Mouse (Mus musculus) midbrain, embryonic 16.5 days (tissue): Measurements from ENCODE around the gene Eef2k. TPM values are rescaled to one million over a fixed set of nuclear protein-coding genes. Genes with fewer than 3 reads are reported as not detected.
A peak's percentile ranks its signal among the peaks of the same experiment; 100 is the strongest.

Experiments used
- ATAC-seq: fragments of 200-750 bp; cut with Nextera tagmentation; 2 replicates; pipeline ENCODE4 v1.8.0; 2017; ENCODE audit warnings: moderate TSS enrichment
- H3K27ac ChIP-seq: fragments of 300-500 bp; sonication (generic); 2 replicates; pipeline ENCODE4 v1.5.1; 2014; ENCODE audit warnings: mild to moderate bottlenecking, low read length, mixed read lengths
- H3K27me3 ChIP-seq: fragments of 300-500 bp; sonication (generic); 2 replicates; pipeline ENCODE4 v1.6.1; 2014; ENCODE audit warnings: low read depth, low read length, mixed read lengths; ENCODE audit not compliant: control insufficient read depth, insufficient read depth
- H3K36me3 ChIP-seq: fragments of 300-500 bp; sonication (generic); 2 replicates; pipeline ENCODE4 v1.6.1; 2014; ENCODE audit warnings: mild to moderate bottlenecking, low read length, moderate library complexity, mixed read lengths; ENCODE audit not compliant: control insufficient read depth, insufficient read depth
- H3K4me1 ChIP-seq: fragments of 300-500 bp; sonication (generic); 2 replicates; pipeline ENCODE4 v1.6.1; 2014; ENCODE audit warnings: mild to moderate bottlenecking, low read length, mixed read lengths; ENCODE audit not compliant: control insufficient read depth, insufficient read depth
- H3K4me2 ChIP-seq: fragments of 300-500 bp; sonication (generic); 2 replicates; pipeline ENCODE4 v1.6.1; 2014; ENCODE audit warnings: mild to moderate bottlenecking, low read length, mixed read lengths
- H3K4me3 ChIP-seq: fragments of 300-500 bp; sonication (generic); 2 replicates; pipeline ENCODE4 v1.5.1; 2014; ENCODE audit warnings: low read depth, mild to moderate bottlenecking, low read length, moderate library complexity, mixed read lengths
- H3K9ac ChIP-seq: fragments of 300-500 bp; sonication (generic); 2 replicates; pipeline ENCODE4 v1.6.1; 2014; ENCODE audit warnings: low read depth, low read length, mixed read lengths
- H3K9me3 ChIP-seq: fragments of 300-500 bp; sonication (generic); replicated peaks from 2 replicates; pipeline ENCODE4 v1.6.1; 2014; ENCODE audit warnings: mild to moderate bottlenecking, low read length, mixed read lengths; ENCODE audit not compliant: control insufficient read depth, poor library complexity, severe bottlenecking
- WGBS: fragments of 180-500 bp; shearing (Covaris S2); extraction: QIAGEN DNeasy Blood & Tissue Kit; methylation state at CpG from one replicate; pipeline ENCODE4 v1.1.7; 2014; 5-methylcytosine and 5-hydroxymethylcytosine counted together
- polyA plus RNA-seq: library from polyadenylated mRNA; unstranded; fragments of >200 nt; fragmentation: Nextera tagmentation; extraction: Ambion mirVana; gene quantifications from 2 replicates; pipeline ENCODE4 v1.2.1, GENCODE M21; 2015

The Eef2k gene
- polyA plus RNA-seq, 1 experiment from 2014 or later, result 35.4 TPM

DNA sequence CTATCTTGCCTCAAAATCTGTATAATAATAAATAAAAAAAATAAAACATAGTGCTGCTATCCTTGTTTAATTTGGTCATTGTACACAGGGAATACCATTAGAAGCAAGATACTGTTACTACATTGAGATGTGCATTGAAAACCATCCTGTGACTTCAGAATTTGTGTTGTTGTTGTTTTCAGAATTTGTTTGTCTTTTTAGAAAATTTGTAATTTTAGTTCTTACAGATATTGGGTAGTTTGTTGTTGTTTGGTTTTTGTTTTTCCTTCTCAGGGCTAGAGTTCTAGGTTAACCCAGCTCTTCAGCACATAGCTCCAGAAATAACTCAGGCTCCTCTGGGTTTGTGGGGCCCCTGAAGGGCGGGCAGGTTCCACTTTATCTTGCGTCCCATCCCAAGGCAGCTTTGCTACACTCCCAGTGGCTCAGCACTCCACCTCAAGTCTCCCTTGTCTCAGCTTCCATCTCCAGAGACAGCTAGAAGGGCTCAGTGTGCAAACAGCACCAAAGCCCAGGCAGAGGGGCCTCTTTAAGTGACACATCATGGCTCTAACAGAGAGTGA lies 18.9 kb downstream of the Eef2k start:
- Histone ChIP-seq H3K4me2 (no peak overlapping the region), H3K27me3 (no peaks in the 10 kb centered on the region), H3K9me3 (no peaks in the 10 kb centered on the region), H3K27ac (no peak overlapping the region), H3K4me3 (no peak overlapping the region), H3K4me1 (peaks cover 11% of the 10 kb centered on the region), H3K9ac (no peak overlapping the region), H3K36me3 (peaks cover 7% of the 10 kb centered on the region; the same call in 1 of the 2 replicates)
- ATAC-seq, result no peak
- 36% methylated on average over 2 of the region's 2 CpGs for WGBS

DNA sequence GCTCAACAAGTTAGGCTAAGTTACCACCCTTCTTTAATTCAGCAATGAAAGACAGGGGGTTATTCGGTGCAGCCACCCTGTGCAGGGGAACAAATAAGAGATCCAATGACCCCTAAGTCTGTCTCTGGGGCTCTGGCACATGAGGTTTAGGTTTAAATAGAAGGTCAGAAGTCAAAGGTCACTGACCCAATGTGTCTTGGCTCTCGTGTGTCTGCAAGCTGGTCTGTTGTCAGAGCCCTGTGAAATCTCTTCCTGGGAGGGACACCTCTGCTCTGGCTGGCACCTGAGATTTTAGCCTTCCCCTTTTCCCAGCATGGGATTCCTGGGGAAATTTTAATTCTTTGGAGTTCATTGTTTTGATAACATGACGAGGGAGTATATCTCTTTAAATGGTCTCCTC lies 19.6 kb downstream of the Eef2k start:
- no peak for ATAC-seq
- Histone ChIP-seq H3K4me1 (peaks cover 11% of the 10 kb centered on the region), H3K27me3 (no peaks in the 10 kb centered on the region), H3K36me3 (peaks cover 7% of the 10 kb centered on the region; the same call in 1 of the 2 replicates), H3K27ac (no peak overlapping the region), H3K4me3 (no peak overlapping the region), H3K9ac (no peak overlapping the region), H3K9me3 (no peaks in the 10 kb centered on the region), H3K4me2 (no peak overlapping the region)
- WGBS, result 13% methylated on average over 3 of the region's 3 CpGs

DNA sequence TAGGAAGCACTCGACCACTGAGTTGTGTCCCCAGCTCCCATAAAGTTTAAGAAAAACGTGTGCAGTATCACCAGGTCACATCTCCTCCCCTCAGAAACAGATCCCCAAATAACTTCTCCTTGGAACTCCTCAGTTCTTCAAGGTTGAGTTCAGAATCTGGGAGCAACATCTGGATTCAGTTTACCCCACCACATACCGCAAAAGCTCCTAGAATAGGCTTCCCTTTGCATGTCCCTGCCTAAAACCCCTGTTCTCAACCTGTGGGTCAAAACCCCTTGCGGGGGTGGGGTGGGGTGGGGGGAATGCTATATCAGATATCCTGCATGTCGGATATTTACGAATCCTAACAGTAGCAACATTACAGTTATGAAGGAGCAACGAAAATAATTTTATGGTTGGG lies 20.0 kb downstream of the Eef2k start:
- WGBS, result 68% methylated on average over 7 of the region's 7 CpGs
- Histone ChIP-seq H3K27ac (no peak overlapping the region), H3K9ac (no peak overlapping the region), H3K27me3 (no peaks in the 10 kb centered on the region), H3K4me3 (no peak overlapping the region), H3K9me3 (no peaks in the 10 kb centered on the region), H3K4me2 (no peak overlapping the region), H3K36me3 (peaks cover 7% of the 10 kb centered on the region; the same call in 1 of the 2 replicates), H3K4me1 (peaks cover 11% of the 10 kb centered on the region)
- no peak for ATAC-seq

DNA sequence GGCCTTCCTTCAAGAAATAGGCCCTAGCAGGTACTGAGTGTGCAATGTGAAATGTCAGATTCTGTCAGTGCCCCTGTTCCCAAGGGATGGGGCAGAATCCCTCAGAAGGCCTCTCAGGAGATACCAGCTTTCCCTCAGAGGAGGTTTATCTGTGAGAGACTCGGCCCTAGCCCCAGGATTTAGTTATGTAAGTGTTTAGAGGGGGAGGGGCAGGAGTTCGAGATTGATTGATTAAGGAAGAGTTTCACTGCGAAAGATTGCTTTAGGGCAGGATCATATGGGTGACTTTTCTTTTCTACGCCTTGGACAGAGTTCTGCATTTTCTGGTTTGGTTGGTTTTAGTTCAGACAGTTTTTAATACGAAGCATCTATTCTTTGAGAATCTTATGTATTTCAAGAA lies 20.8 kb downstream of the Eef2k start:
- Histone ChIP-seq H3K36me3 (peaks cover 4% of the 10 kb centered on the region; the same call in 1 of the 2 replicates), H3K4me2 (no peak overlapping the region), H3K27me3 (no peaks in the 10 kb centered on the region), H3K4me1 (peaks cover 11% of the 10 kb centered on the region), H3K9me3 (no peaks in the 10 kb centered on the region), H3K4me3 (no peak overlapping the region), H3K27ac (no peak overlapping the region), H3K9ac (no peak overlapping the region)
- ATAC-seq, result no peak
- WGBS, result 57% methylated on average over 5 of the region's 5 CpGs

DNA sequence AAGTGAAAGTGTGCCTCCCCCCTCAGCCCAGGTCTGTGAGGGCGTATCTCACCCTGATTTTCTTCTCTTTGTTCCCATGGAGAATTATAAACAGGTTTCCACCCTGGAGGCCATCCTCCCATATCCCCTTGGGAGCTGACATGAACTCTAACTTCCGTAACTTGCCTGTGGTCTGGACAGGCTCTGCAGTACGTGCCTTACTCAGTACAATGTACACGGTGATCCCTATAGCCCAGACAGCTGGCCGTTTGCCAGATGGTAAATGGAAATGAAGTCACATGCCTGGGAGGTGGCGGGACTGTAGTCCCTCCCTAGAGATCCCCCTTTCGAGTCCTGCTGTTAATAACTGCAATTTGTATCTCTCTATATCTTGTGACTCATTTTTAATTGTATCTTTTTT lies 22.5 kb downstream of the Eef2k start:
- no peaks in the 10 kb centered on the region for H3K36me3 ChIP-seq
- no peaks in the 10 kb centered on the region for H3K27me3 ChIP-seq
- no peak overlapping the region for H3K9ac ChIP-seq
- WGBS, result 6% methylated on average over 7 of the region's 7 CpGs
- peak; percentile 69; the same call in 1 of the 2 replicates for ATAC-seq
- H3K4me2 ChIP-seq, result peak overlapping the region; percentile 9; the same call in 1 of the 2 replicates
- peaks cover 12% of the 10 kb centered on the region for H3K4me1 ChIP-seq
- H3K4me3 ChIP-seq, result no peak overlapping the region
- H3K27ac ChIP-seq, result no peak overlapping the region; the same call in 1 of the 2 replicates
- H3K9me3 ChIP-seq, result no peaks in the 10 kb centered on the region

DNA sequence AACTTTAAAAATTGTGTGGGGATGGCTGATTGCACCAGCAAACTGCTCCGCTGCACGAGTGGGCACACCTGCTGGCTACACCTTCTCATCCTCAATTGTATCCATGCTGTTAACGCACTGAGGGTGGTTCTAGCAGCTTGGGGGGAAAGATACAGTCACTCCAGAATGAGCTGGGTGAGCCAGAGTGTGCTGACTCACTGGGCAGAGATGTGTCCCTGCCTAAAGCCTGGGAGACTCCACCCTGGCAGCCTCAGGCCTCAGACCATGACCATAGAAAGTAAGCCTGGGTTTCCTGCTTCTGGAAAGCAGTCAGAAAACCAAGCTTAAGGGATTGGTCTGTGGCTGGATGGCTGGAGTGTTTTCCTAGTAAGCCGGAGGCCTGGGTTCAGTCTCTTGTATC lies 23.2 kb downstream of the Eef2k start:
- WGBS, result 35% methylated on average over 4 of the region's 4 CpGs

DNA sequence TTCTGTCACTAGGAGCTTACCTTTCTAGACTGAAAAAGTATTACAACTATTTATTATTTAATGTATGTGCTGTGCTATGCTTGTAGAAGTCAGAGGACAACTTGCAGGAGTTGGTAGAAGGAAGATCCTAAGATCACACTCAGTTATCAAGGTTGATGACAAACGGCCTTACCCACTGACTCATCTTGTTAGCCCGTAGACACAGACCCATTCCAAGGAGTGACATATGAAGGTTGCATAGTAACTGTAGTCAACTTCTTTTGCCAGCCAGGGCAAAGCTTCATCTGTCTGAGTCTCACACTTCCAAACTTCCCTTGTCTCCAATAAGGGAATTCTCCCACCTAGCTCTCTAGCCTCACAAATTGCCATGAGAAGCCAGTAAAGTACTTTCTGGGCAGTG lies 24.1 kb downstream of the Eef2k start:
- Histone ChIP-seq H3K9ac (no peak overlapping the region), H3K27me3 (no peaks in the 10 kb centered on the region), H3K27ac (no peak overlapping the region), H3K9me3 (no peaks in the 10 kb centered on the region), H3K4me2 (no peak overlapping the region), H3K36me3 (no peaks in the 10 kb centered on the region), H3K4me1 (peaks cover 13% of the 10 kb centered on the region), H3K4me3 (no peak overlapping the region)
- 76% methylated on average over 2 of the region's 2 CpGs for WGBS
- ATAC-seq, result no peak

More for the DNA sequence above, 23.2 kb downstream of the Eef2k start:
- ATAC-seq, result no peak
- no peaks in the 10 kb centered on the region for H3K27me3 ChIP-seq
- no peaks in the 10 kb centered on the region for H3K9me3 ChIP-seq
- peak overlapping the region; percentile 53 for H3K27ac ChIP-seq
- H3K4me3 ChIP-seq, result no peak overlapping the region
- H3K36me3 ChIP-seq, result no peaks in the 10 kb centered on the region
- H3K4me1 ChIP-seq, result peaks cover 13% of the 10 kb centered on the region
- no peak overlapping the region for H3K4me2 ChIP-seq
- no peak overlapping the region for H3K9ac ChIP-seq

DNA sequence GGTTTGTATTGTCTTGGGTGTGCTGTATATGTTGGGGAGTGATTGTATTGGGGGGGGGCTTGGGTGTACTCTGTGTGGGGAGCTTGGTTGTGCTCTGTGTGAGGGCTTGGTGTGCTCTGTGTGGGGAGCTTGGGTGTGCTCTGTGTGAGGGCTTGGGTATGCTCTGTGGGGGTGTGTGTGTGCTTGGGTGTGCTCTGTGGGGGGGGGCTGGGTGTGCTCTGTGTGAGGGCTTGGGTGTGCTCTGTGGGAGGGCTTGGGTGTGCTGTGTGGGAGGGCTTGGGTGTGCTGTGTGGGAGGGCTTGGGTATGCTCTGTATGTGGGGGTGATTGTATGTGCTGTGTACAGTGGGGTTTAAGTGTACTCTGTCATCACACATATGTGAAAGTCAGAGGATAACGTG lies 25.1 kb downstream of the Eef2k start:
- peak; percentile 36; the same call in 1 of the 2 replicates for ATAC-seq
- H3K9ac ChIP-seq, result no peak overlapping the region
- no peaks in the 10 kb centered on the region for H3K36me3 ChIP-seq
- H3K27ac ChIP-seq, result no peak overlapping the region
- H3K27me3 ChIP-seq, result no peaks in the 10 kb centered on the region
- no peaks in the 10 kb centered on the region for H3K9me3 ChIP-seq
- no peak overlapping the region for H3K4me3 ChIP-seq
- H3K4me1 ChIP-seq, result peaks cover 13% of the 10 kb centered on the region
- 79% methylated on average over 1 of the region's 1 CpGs for WGBS
- no peak overlapping the region for H3K4me2 ChIP-seq

DNA sequence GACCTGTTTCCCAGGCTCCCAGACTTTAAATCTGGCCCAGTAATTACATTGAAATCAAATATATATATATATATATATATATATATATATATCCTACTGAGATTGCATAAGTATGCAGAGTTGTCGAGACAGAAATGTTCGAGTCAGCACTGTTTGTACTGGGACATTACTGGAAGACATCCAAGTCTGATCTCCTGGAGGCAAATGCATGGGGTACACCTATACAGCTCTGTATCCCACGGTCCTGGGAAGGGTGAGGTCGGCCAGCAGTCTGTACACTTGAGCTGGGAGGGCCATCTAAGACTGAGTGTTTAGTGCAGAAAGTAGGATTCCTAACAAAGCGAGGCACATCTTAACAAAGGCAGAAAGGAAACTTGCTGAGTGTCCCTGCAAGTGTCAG lies 27.3 kb downstream of the Eef2k start:
- Histone ChIP-seq H3K9ac (no peak overlapping the region), H3K27ac (no peak overlapping the region), H3K27me3 (no peaks in the 10 kb centered on the region), H3K36me3 (no peaks in the 10 kb centered on the region), H3K4me3 (no peak overlapping the region), H3K4me2 (no peak overlapping the region), H3K4me1 (peaks cover 9% of the 10 kb centered on the region), H3K9me3 (no peaks in the 10 kb centered on the region)
- no peak for ATAC-seq
- 47% methylated on average over 5 of the region's 5 CpGs for WGBS
